Mouse (Mus musculus) liver, postnatal 0 days (tissue): ENCODE measurements around the gene Elovl3.
A peak's percentile ranks its signal among the peaks of the same experiment; 100 is the strongest.

Experiments used
- CTCF ChIP-seq: sonication (generic); IDR thresholded peaks from 2 replicates; pipeline ENCODE4 v1.5.1; 2016; ENCODE audit warnings: antibody characterized with exemption, low read depth
- EP300 ChIP-seq: IDR thresholded peaks from 2 replicates; pipeline ENCODE4 v1.6.1; 2016; ENCODE audit warnings: antibody characterized with exemption, low read depth, mild to moderate bottlenecking

- 0 out of 2 replicates have a peak, but pooled peaks have one; percentile 9 for TF ChIP-seq CTCF
- peak; percentile 31; the same call in 1 of the 2 replicates for TF ChIP-seq EP300
Observed at GRCm38 (mm10) chr19:46152127-46152803, 20.6 kb downstream of the Elovl3 start, which contains the start of gene Gbf1.
